Mouse (Mus musculus): ENCODE data around the gene Efcab3.

Efcab3 gene

GRCm38 (mm10) chr11:105146593-105146992 is 83.2 kb downstream of the Efcab3 start, which contains the start of gene Gm10842:
Gene Gm10842, plus strand, starts transcription at chr11:105146893.
- in situ Hi-C loops (cut with MseI, MboI), result no loop called here

- in situ Hi-C loops (cut with MseI, MboI), result no loop called here
Observed at GRCm38 (mm10) chr11:105149353-105149752, 86.0 kb downstream of the Efcab3 start.

DNA sequence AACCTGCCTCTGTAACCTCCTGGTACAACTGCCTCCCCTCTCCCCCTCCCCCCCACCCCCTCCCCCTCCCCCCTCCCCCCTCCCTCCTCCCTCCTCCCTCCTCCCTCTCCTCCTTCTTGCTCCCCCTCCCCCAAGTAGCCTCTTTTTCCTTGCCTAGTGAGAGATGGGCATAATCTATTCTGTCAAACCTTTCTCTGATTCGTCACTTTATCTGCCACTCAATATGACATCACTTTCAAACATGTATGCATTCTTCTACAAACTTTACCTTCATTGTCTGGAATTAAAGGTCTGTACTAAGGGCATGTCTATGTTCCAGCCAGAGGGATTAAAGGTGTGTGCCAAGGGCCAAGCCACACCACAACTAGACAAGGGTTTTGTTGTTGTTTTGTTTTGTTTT is 86.4 kb downstream of the Efcab3 start:
- in situ Hi-C loops (cut with MseI, MboI), result no loop called here

GRCm38 (mm10) chr11:105150691-105151090 is 87.3 kb downstream of the Efcab3 start:
- in situ Hi-C loops (cut with MseI, MboI), result no loop called here

DNA sequence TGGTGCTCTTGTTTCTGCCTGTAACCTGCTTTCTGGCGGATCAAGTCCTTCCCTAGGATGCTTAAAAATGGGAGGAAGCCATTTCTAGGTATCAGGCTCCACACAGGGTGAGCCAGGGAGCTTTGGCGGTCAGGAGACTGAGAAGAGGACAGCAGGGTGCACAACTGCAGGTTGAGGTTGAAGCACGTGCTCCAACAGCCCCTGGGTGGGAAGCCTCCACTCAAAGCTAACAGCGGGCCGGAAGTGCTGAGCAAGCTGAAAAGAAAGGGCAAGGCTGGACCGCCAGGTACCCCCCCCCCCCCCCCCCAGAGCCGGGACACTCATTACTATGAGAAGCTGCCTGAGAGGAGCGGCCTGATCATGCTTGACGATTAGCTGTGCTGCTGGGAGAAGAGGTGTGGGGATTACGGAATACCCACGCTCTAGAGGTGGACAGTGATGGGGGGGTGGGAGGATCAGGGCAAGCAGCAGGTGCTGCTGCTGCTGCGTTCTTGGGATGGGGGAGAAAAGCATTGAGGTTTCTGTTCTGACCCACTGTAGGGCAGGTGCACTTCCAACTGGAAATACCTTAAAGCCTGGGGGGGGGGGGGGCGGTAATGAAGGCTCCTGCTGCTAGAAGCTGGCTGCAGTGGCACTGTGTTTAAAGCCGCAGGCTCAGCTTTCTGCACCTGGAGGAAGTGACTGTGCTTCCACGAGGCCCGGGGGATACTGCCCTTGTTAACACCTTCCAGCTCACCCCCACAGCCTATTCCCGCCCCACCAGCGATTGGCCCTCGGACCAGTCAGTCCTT is 88.0 kb downstream of the Efcab3 start:
- in situ Hi-C loops (cut with MseI, MboI), result no loop called here

GRCm38 (mm10) chr11:105152017-105152300 is 88.6 kb downstream of the Efcab3 start:
- in situ Hi-C loops (cut with MseI, MboI), result no loop called here

DNA sequence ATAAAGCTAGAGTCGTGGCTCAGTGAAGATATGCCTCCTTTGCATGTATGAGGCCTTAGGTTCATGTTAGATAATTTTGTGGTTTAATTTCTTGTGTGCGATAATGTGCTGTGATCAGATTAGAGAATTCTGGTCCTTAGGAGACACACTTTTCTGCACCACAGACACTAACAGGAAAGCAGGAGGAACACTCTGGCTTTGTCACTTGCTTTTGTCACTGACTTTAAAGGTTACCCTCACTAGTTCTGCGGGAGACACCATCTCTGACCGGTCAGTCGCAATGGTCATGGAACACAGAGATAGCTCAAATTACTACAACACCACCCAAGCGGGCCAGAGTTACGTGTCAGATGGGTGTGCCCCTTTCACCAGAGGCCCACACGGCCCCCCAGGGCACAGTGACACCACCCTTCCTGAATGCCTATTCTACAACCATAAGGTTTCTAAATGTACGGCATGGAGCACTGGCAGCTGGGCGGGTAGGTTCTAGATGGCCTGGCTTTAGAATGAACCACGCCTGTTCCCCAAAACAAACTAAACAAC is 89.0 kb downstream of the Efcab3 start:
- in situ Hi-C loops (cut with MseI, MboI), result no loop called here

GRCm38 (mm10) chr11:105153068-105153833 is 89.9 kb downstream of the Efcab3 start:
- in situ Hi-C loops (cut with MseI, MboI), result no loop called here

DNA sequence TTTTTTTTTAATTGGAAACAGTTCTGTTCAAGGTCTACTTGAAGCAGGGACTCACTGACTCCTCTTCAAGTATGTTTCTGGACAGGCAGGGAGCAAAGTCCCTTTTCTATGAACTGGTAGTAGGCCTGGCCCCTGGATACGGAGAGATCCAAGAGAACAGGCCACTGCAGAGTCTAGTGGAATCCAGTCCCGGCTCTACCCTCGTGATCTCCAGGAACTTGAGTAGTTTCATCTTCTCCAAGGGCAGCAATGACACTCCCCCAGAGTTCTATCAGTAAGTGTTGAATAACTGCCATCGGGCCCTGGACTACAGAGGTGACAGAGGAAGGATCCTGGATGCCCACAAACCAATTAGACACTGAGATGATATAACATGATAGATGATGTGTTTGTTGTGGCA is 92.5 kb downstream of the Efcab3 start:
- in situ Hi-C loops (cut with MseI, MboI), result no loop called here

- in situ Hi-C loops (cut with MseI, MboI), result no loop called here
Observed at GRCm38 (mm10) chr11:105156748-105157267, 93.4 kb downstream of the Efcab3 start.

- in situ Hi-C loops (cut with MseI, MboI), result no loop called here
Observed at GRCm38 (mm10) chr11:105158047-105158446, 94.7 kb downstream of the Efcab3 start.

DNA sequence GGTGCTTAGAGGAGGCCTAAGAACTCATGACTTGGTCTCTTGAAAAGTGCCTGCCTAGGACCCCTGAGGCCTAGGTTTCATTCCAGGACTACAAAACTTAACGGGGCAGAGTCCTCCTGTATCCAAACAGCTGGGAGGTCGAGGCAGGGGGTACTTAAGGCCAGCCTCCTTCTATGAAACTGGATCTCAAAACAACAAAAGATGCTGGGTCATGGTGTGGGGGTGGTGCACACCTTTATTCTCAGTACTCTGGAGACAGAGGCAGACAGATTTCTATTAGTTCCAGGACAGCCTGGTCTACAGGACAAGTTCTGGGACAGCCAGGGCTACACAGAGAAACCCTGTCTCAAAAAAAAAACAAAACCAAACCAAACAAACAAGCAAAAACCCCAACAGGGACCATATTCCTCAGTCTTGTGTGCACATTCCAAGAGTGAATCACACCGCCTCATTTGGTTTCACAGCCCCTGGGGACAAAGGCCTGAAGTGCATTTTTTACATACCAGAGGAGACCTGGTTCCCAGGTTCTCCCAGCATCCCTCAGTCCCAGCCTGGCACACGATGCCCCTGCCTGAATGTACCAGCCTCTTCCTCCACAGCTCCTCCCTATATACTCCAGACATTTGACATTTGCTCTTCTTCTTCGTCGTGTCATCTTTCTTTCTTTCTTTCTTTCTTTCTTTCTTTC is 96.4 kb downstream of the Efcab3 start:
- in situ Hi-C loops (cut with MseI, MboI), result no loop called here

- in situ Hi-C loops (cut with MseI, MboI), result no loop called here
Observed at GRCm38 (mm10) chr11:105161411-105161810, 98.0 kb downstream of the Efcab3 start.

GRCm38 (mm10) chr11:105164516-105165510 is 101.4 kb downstream of the Efcab3 start:
- in situ Hi-C loops (cut with MseI, MboI), result no loop called here

DNA sequence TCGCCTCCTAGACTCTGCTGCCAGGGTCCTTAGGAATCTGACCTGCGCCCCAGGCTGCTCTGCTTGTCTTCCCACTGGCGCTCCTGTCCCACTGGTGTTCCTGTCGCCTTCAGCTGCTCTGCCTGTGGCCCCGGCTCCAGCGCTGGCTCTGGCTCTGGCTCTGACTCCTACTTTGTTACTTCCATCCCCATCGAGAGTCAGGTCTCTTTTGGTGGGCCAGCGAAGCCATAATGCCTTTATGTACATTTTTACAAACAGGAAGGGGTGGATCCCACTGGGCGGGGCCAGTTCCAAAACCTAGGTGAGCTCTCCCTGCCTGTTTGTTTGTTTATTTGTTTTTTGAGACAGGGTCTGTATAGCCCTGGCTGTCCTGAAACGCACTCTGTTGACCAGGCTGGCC is 103.4 kb downstream of the Efcab3 start:
- in situ Hi-C loops (cut with MseI, MboI), result no loop called here
